Mouse (Mus musculus): ENCODE measurements around the gene Atrnl1. TPM values are rescaled to one million over a fixed set of nuclear protein-coding genes. Genes with fewer than 3 reads are reported as not detected.

Gene Atrnl1
- polyA plus RNA-seq, 1 experiment = 5.6 TPM

- no peak for DNase-seq (ENCODE audit: low read depth in 1 of 2, low spot score in 2 of 2)
- Histone ChIP-seq H3K27me3 (ENCODE audit: control insufficient read depth, insufficient read depth, low read length) (no peaks in the 10 kb centered on the region), H3K36me3 (ENCODE audit: control insufficient read depth, insufficient read depth, low read length) (no peaks in the 10 kb centered on the region), H3K4me3 (ENCODE audit: extremely low read depth, insufficient read depth, insufficient read length) (no peak overlapping the region), H3K4me1 (ENCODE audit: control insufficient read depth, insufficient read depth, insufficient read length) (no peaks in the 10 kb centered on the region), H3K27ac (ENCODE audit: insufficient read depth, low read length) (no peak overlapping the region)
- 94% methylated on average over 3 of the region's 3 CpGs for WGBS
- TF ChIP-seq CTCF (IDR thresholded peaks at IDR 0.05; ENCODE audit: extremely low read depth, insufficient read depth, insufficient read length, insufficient replicate concordance) (no peak), POLR2A (IDR thresholded peaks at IDR 0.05; ENCODE audit: low read depth, low read length) (no peak)
Observed at GRCm38 (mm10) chr19:57961321-57961720, 350.5 kb downstream of the Atrnl1 start.

- Histone ChIP-seq H3K4me1 (ENCODE audit: control insufficient read depth, insufficient read depth, insufficient read length) (no peaks in the 10 kb centered on the region), H3K27me3 (ENCODE audit: control insufficient read depth, insufficient read depth, low read length) (no peaks in the 10 kb centered on the region), H3K4me3 (ENCODE audit: extremely low read depth, insufficient read depth, insufficient read length) (no peak overlapping the region), H3K27ac (ENCODE audit: insufficient read depth, low read length) (no peak overlapping the region), H3K36me3 (ENCODE audit: control insufficient read depth, insufficient read depth, low read length) (no peaks in the 10 kb centered on the region)
- no peak for TF ChIP-seq CTCF (IDR thresholded peaks at IDR 0.05; ENCODE audit: extremely low read depth, insufficient read depth, insufficient read length, insufficient replicate concordance)
- TF ChIP-seq POLR2A (IDR thresholded peaks at IDR 0.05; ENCODE audit: low read depth, low read length) = no peak
- DNase-seq (ENCODE audit: low read depth in 1 of 2, low spot score in 2 of 2) = no peak
- 89% methylated on average over 16 of the region's 16 CpGs for WGBS
Observed at GRCm38 (mm10) chr19:57961738-57962640, 351.2 kb downstream of the Atrnl1 start.

GRCm38 (mm10) chr19:57963874-57964273 lies 353.0 kb downstream of the Atrnl1 start:
- Histone ChIP-seq H3K4me3 (ENCODE audit: extremely low read depth, insufficient read depth, insufficient read length) (no peak overlapping the region), H3K4me1 (ENCODE audit: control insufficient read depth, insufficient read depth, insufficient read length) (no peaks in the 10 kb centered on the region), H3K27ac (ENCODE audit: insufficient read depth, low read length) (no peak overlapping the region), H3K36me3 (ENCODE audit: control insufficient read depth, insufficient read depth, low read length) (no peaks in the 10 kb centered on the region), H3K27me3 (ENCODE audit: control insufficient read depth, insufficient read depth, low read length) (no peaks in the 10 kb centered on the region)
- DNase-seq (ENCODE audit: low read depth in 1 of 2, low spot score in 2 of 2) = no peak
- 91% methylated on average over 6 of the region's 6 CpGs for WGBS
- TF ChIP-seq CTCF (IDR thresholded peaks at IDR 0.05; ENCODE audit: extremely low read depth, insufficient read depth, insufficient read length, insufficient replicate concordance) (no peak), POLR2A (IDR thresholded peaks at IDR 0.05; ENCODE audit: low read depth, low read length) (no peak)

GRCm38 (mm10) chr19:57969766-57970165 lies 358.9 kb downstream of the Atrnl1 start:
- 88% methylated on average over 7 of the region's 7 CpGs for WGBS
- TF ChIP-seq POLR2A (IDR thresholded peaks at IDR 0.05; ENCODE audit: low read depth, low read length) (no peak), CTCF (IDR thresholded peaks at IDR 0.05; ENCODE audit: extremely low read depth, insufficient read depth, insufficient read length, insufficient replicate concordance) (no peak)
- Histone ChIP-seq H3K36me3 (ENCODE audit: control insufficient read depth, insufficient read depth, low read length) (no peaks in the 10 kb centered on the region), H3K27ac (ENCODE audit: insufficient read depth, low read length) (no peak overlapping the region), H3K4me3 (ENCODE audit: extremely low read depth, insufficient read depth, insufficient read length) (no peak overlapping the region), H3K4me1 (ENCODE audit: control insufficient read depth, insufficient read depth, insufficient read length) (no peaks in the 10 kb centered on the region; the same call in 1 of the 2 replicates), H3K27me3 (ENCODE audit: control insufficient read depth, insufficient read depth, low read length) (no peaks in the 10 kb centered on the region)
- no peak for DNase-seq (ENCODE audit: low read depth in 1 of 2, low spot score in 2 of 2)

GRCm38 (mm10) chr19:57970342-57970895 lies 359.6 kb downstream of the Atrnl1 start:
- Histone ChIP-seq H3K36me3 (ENCODE audit: control insufficient read depth, insufficient read depth, low read length) (no peaks in the 10 kb centered on the region), H3K4me1 (ENCODE audit: control insufficient read depth, insufficient read depth, insufficient read length) (no peaks in the 10 kb centered on the region; the same call in 1 of the 2 replicates), H3K27ac (ENCODE audit: insufficient read depth, low read length) (no peak overlapping the region), H3K4me3 (ENCODE audit: extremely low read depth, insufficient read depth, insufficient read length) (no peak overlapping the region), H3K27me3 (ENCODE audit: control insufficient read depth, insufficient read depth, low read length) (no peaks in the 10 kb centered on the region)
- no peak for TF ChIP-seq CTCF (IDR thresholded peaks at IDR 0.05; ENCODE audit: extremely low read depth, insufficient read depth, insufficient read length, insufficient replicate concordance)
- no peak for TF ChIP-seq POLR2A (IDR thresholded peaks at IDR 0.05; ENCODE audit: low read depth, low read length)
- no peak for DNase-seq (ENCODE audit: low read depth in 1 of 2, low spot score in 2 of 2)
- 67% methylated on average over 13 of the region's 13 CpGs for WGBS

GRCm38 (mm10) chr19:57975201-57975600 lies 364.4 kb downstream of the Atrnl1 start:
- Histone ChIP-seq H3K36me3 (ENCODE audit: control insufficient read depth, insufficient read depth, low read length) (no peaks in the 10 kb centered on the region), H3K4me3 (ENCODE audit: extremely low read depth, insufficient read depth, insufficient read length) (no peak overlapping the region), H3K27me3 (ENCODE audit: control insufficient read depth, insufficient read depth, low read length) (no peaks in the 10 kb centered on the region), H3K27ac (ENCODE audit: insufficient read depth, low read length) (no peak overlapping the region), H3K4me1 (ENCODE audit: control insufficient read depth, insufficient read depth, insufficient read length) (no peaks in the 10 kb centered on the region; the same call in 1 of the 2 replicates)
- 85% methylated on average over 6 of the region's 6 CpGs for WGBS
- TF ChIP-seq CTCF (IDR thresholded peaks at IDR 0.05; ENCODE audit: extremely low read depth, insufficient read depth, insufficient read length, insufficient replicate concordance) = no peak
- TF ChIP-seq POLR2A (IDR thresholded peaks at IDR 0.05; ENCODE audit: low read depth, low read length) = no peak
- DNase-seq (ENCODE audit: low read depth in 1 of 2, low spot score in 2 of 2) = no peak
